Mouse (Mus musculus) embryonic facial prominence, embryonic 14.5 days (tissue): Measurements from ENCODE around the gene Negr1. TPM values are rescaled to one million over a fixed set of nuclear protein-coding genes. Genes with fewer than 3 reads are reported as not detected.

Experiments used
- ATAC-seq: fragments of 200-750 bp; cut with Nextera tagmentation; 2 replicates; pipeline ENCODE4 v1.8.0; 2017; ENCODE audit warnings: low read depth, moderate number of reproducible peaks, moderate TSS enrichment
- DNase-seq: peaks from one replicate; pipeline ENCODE4 v3.0.0-alpha.2; 2015; ENCODE audit warnings: low spot score
- H3K27ac ChIP-seq: fragments of 300-500 bp; sonication (generic); replicated peaks from 2 replicates; pipeline ENCODE4 v1.5.1; 2014; ENCODE audit warnings: low read depth, mild to moderate bottlenecking, low read length, moderate library complexity
- H3K27me3 ChIP-seq: fragments of 300-500 bp; sonication (generic); replicated peaks from 2 replicates; pipeline ENCODE4 v1.6.1; 2014; ENCODE audit warnings: low read length; ENCODE audit not compliant: control insufficient read depth, insufficient read depth
- H3K36me3 ChIP-seq: fragments of 300-500 bp; sonication (generic); 2 replicates; pipeline ENCODE4 v1.6.1; 2014; ENCODE audit warnings: low read length, mixed read lengths; ENCODE audit not compliant: control insufficient read depth, insufficient read depth
- H3K4me1 ChIP-seq: fragments of 300-500 bp; sonication (generic); 2 replicates; pipeline ENCODE4 v1.6.1; 2014; ENCODE audit warnings: antibody characterized with exemption, low read length; ENCODE audit not compliant: control insufficient read depth, insufficient read depth
- H3K4me2 ChIP-seq: fragments of 300-500 bp; sonication (generic); 2 replicates; pipeline ENCODE4 v1.6.1; 2014; ENCODE audit warnings: low read depth, mild to moderate bottlenecking, low read length, moderate library complexity, mixed read lengths
- H3K4me3 ChIP-seq: fragments of 300-500 bp; sonication (generic); 2 replicates; pipeline ENCODE4 v1.5.1; 2014; ENCODE audit warnings: low read depth, mild to moderate bottlenecking, low read length
- H3K9ac ChIP-seq: fragments of 300-500 bp; sonication (generic); 2 replicates; pipeline ENCODE4 v1.6.1; 2014; ENCODE audit warnings: low read depth, mild to moderate bottlenecking, low read length, moderate library complexity, mixed read lengths
- H3K9me3 ChIP-seq: fragments of 300-500 bp; sonication (generic); 2 replicates; pipeline ENCODE4 v1.6.1; 2016; ENCODE audit warnings: low read length; ENCODE audit not compliant: control insufficient read depth
- WGBS: fragments of 180-500 bp; shearing (Covaris S2); extraction: QIAGEN DNeasy Blood & Tissue Kit; methylation state at CpG from one replicate; pipeline ENCODE4 v1.1.7; 2014; 5-methylcytosine and 5-hydroxymethylcytosine counted together
- polyA plus RNA-seq: library from polyadenylated mRNA; unstranded; fragments of >200 nt; fragmentation: Nextera tagmentation; extraction: Ambion mirVana; gene quantifications from 2 replicates; pipeline ENCODE4 v1.2.1, GENCODE M21; 2014

Gene Negr1
- polyA plus RNA-seq, 1 experiment from 2014 or later = 7.6 TPM

GRCm38 (mm10) chr3:156710693-156711092 lies 149.1 kb downstream of the Negr1 start:
- 59% methylated on average over 4 of the region's 4 CpGs for WGBS

GRCm38 (mm10) chr3:156736335-156736734 lies 174.7 kb downstream of the Negr1 start:
- Histone ChIP-seq H3K4me1 (no peaks in the 10 kb centered on the region), H3K27me3 (no peaks in the 10 kb centered on the region), H3K4me2 (no peak overlapping the region), H3K27ac (no peak overlapping the region), H3K36me3 (no peaks in the 10 kb centered on the region), H3K9me3 (no peaks in the 10 kb centered on the region), H3K4me3 (no peak overlapping the region), H3K9ac (no peak overlapping the region)
- DNase-seq (no peak), ATAC-seq (peak; percentile 30; the same call in 1 of the 2 replicates)

More at GRCm38 (mm10) chr3:156710693-156711092, 149.1 kb downstream of the Negr1 start:
- Histone ChIP-seq H3K9ac (no peak overlapping the region), H3K4me1 (no peaks in the 10 kb centered on the region), H3K27ac (no peak overlapping the region), H3K9me3 (no peaks in the 10 kb centered on the region), H3K4me3 (no peak overlapping the region), H3K27me3 (no peaks in the 10 kb centered on the region), H3K36me3 (no peaks in the 10 kb centered on the region), H3K4me2 (no peak overlapping the region)
- ATAC-seq = no peak
- DNase-seq = no peak

GRCm38 (mm10) chr3:156739529-156739928 lies 177.9 kb downstream of the Negr1 start:
- 71% methylated on average over 3 of the region's 3 CpGs for WGBS
- H3K36me3 ChIP-seq = no peaks in the 10 kb centered on the region
- H3K4me2 ChIP-seq = no peak overlapping the region

GRCm38 (mm10) chr3:156743266-156743665 lies 181.7 kb downstream of the Negr1 start:
- Histone ChIP-seq H3K4me2 (no peak overlapping the region), H3K9ac (no peak overlapping the region), H3K27me3 (no peaks in the 10 kb centered on the region), H3K4me1 (peaks cover 4% of the 10 kb centered on the region; the same call in 1 of the 2 replicates), H3K27ac (no peak overlapping the region), H3K4me3 (no peak overlapping the region), H3K36me3 (no peaks in the 10 kb centered on the region), H3K9me3 (no peaks in the 10 kb centered on the region)
- ATAC-seq (no peak), DNase-seq (no peak)
- 91% methylated on average over 1 of the region's 1 CpGs for WGBS

More at GRCm38 (mm10) chr3:156739529-156739928, 177.9 kb downstream of the Negr1 start:
- Histone ChIP-seq H3K9ac (no peak overlapping the region), H3K27me3 (no peaks in the 10 kb centered on the region), H3K4me3 (no peak overlapping the region), H3K27ac (no peak overlapping the region), H3K9me3 (no peaks in the 10 kb centered on the region), H3K4me1 (no peaks in the 10 kb centered on the region; the same call in 1 of the 2 replicates)
- ATAC-seq (no peak), DNase-seq (no peak)

- peaks cover 4% of the 10 kb centered on the region; the same call in 1 of the 2 replicates for H3K4me1 ChIP-seq
- H3K27me3 ChIP-seq = no peaks in the 10 kb centered on the region
- no peak for DNase-seq
- H3K27ac ChIP-seq = no peak overlapping the region
- no peaks in the 10 kb centered on the region for H3K9me3 ChIP-seq
- no peak overlapping the region for H3K4me2 ChIP-seq
- no peak overlapping the region for H3K4me3 ChIP-seq
- ATAC-seq = no peak
- 64% methylated on average over 5 of the region's 5 CpGs for WGBS
- H3K9ac ChIP-seq = no peak overlapping the region
- H3K36me3 ChIP-seq = no peaks in the 10 kb centered on the region
These were observed 183.7 kb downstream of the Negr1 start for GRCm38 (mm10) chr3:156745218-156745770.

- no peaks in the 10 kb centered on the region for H3K36me3 ChIP-seq
- H3K4me3 ChIP-seq = no peak overlapping the region
- ATAC-seq (no peak), DNase-seq (no peak)
- no peak overlapping the region for H3K9ac ChIP-seq
- no peaks in the 10 kb centered on the region for H3K27me3 ChIP-seq
- WGBS = 62% methylated on average over 3 of the region's 3 CpGs
- H3K4me1 ChIP-seq = peaks cover 4% of the 10 kb centered on the region; the same call in 1 of the 2 replicates
- H3K9me3 ChIP-seq = no peaks in the 10 kb centered on the region
- no peak overlapping the region for H3K27ac ChIP-seq
- no peak overlapping the region for H3K4me2 ChIP-seq
These were observed 185.9 kb downstream of the Negr1 start for GRCm38 (mm10) chr3:156747456-156747855.

GRCm38 (mm10) chr3:156753780-156754373 lies 192.3 kb downstream of the Negr1 start:
- DNase-seq (no peak), ATAC-seq (no peak)
- no peak overlapping the region for H3K4me2 ChIP-seq
- no peaks in the 10 kb centered on the region for H3K4me1 ChIP-seq
- no peaks in the 10 kb centered on the region for H3K9me3 ChIP-seq
- H3K4me3 ChIP-seq = no peak overlapping the region
- 52% methylated on average over 4 of the region's 4 CpGs for WGBS
- no peak overlapping the region for H3K27ac ChIP-seq
- no peak overlapping the region for H3K9ac ChIP-seq
- H3K27me3 ChIP-seq = no peaks in the 10 kb centered on the region
- no peaks in the 10 kb centered on the region for H3K36me3 ChIP-seq

- Histone ChIP-seq H3K4me2 (no peak overlapping the region), H3K4me3 (no peak overlapping the region), H3K9me3 (no peaks in the 10 kb centered on the region), H3K36me3 (no peaks in the 10 kb centered on the region), H3K4me1 (no peaks in the 10 kb centered on the region), H3K27ac (no peak overlapping the region), H3K9ac (no peak overlapping the region), H3K27me3 (no peaks in the 10 kb centered on the region)
- WGBS = 59% methylated on average over 1 of the region's 1 CpGs
- ATAC-seq (0 out of 2 replicates have a peak, but pooled peaks have one; percentile 44), DNase-seq (no peak)
These were observed 193.4 kb downstream of the Negr1 start for GRCm38 (mm10) chr3:156754790-156755530.
